Mouse (Mus musculus) neutrophil, adult 5-6 weeks (primary cell): ENCODE results near the gene Hist1h2bh. TPM values are rescaled to one million over a fixed set of nuclear protein-coding genes. Genes with fewer than 3 reads are reported as not detected.
"Not testable (repeated sequence)": the region's sequence is repeated elsewhere in the genome, so short reads cannot be mapped to it uniquely, and the experiment has no call there.

Source experiments
- ATAC-seq: fragments of 151-379, 151-347 bp; 2 replicates; pipeline ENCODE4 v1.8.0; 2017; ENCODE audit warnings: mild to moderate bottlenecking, moderate TSS enrichment; ENCODE audit not compliant: insufficient number of reproducible peaks, poor library complexity, low FRiP score, severe bottlenecking; ENCODE audit errors: extremely low read depth
- total RNA-seq: library from RNA; stranded (forward); fragments of 200-1000 nt; gene quantifications from 2 replicates; pipeline ENCODE4 v1.2.3, GENCODE M21; 2017

Gene Hist1h2bh
- total RNA-seq = 5.8 and 6.4 TPM in 2 replicates

GRCm38 (mm10) chr13:23542999-23543607 lies at the start of gene Hist1h2bh:
Gene Hist1h2bh (minus strand): TSS chr13:23543392.
- ATAC-seq = peak; percentile 88

- no peak for ATAC-seq
Measured at GRCm38 (mm10) chr13:23592614-23593013, 49.4 kb upstream of the Hist1h2bh start.

- ATAC-seq = not testable (repeated sequence)
Measured at GRCm38 (mm10) chr13:23591886-23592285, 48.7 kb upstream of the Hist1h2bh start.

- ATAC-seq = no peak
Measured at GRCm38 (mm10) chr13:23591206-23591605, 48.0 kb upstream of the Hist1h2bh start.

- ATAC-seq = no peak
Measured at GRCm38 (mm10) chr13:23586940-23587225, 43.7 kb upstream of the Hist1h2bh start.

GRCm38 (mm10) chr13:23586099-23586939 lies 43.1 kb upstream of the Hist1h2bh start:
- ATAC-seq = no peak

GRCm38 (mm10) chr13:23585442-23586098 lies 42.4 kb upstream of the Hist1h2bh start:
- ATAC-seq = peak; percentile 86

- ATAC-seq = peak; percentile 42; the same call in 1 of the 2 replicates
Measured at GRCm38 (mm10) chr13:23585029-23585441, 41.8 kb upstream of the Hist1h2bh start.

- no peak for ATAC-seq
Measured at GRCm38 (mm10) chr13:23584331-23584730, 41.1 kb upstream of the Hist1h2bh start.

- ATAC-seq = no peak
Measured at GRCm38 (mm10) chr13:23583387-23584068, 40.3 kb upstream of the Hist1h2bh start.

GRCm38 (mm10) chr13:23582219-23583056 lies 39.2 kb upstream of the Hist1h2bh start:
- no peak for ATAC-seq

GRCm38 (mm10) chr13:23581408-23582218 lies 38.4 kb upstream of the Hist1h2bh start, which contains the start of gene Hist1h4d:
Gene Hist1h4d (plus strand): TSS chr13:23581598.
- peak; percentile 62 for ATAC-seq

GRCm38 (mm10) chr13:23577835-23578234 lies 34.6 kb upstream of the Hist1h2bh start:
- ATAC-seq = no peak

- ATAC-seq = no peak
Measured at GRCm38 (mm10) chr13:23576906-23577639, 33.9 kb upstream of the Hist1h2bh start.

- ATAC-seq = no peak
Measured at GRCm38 (mm10) chr13:23576351-23576881, 33.2 kb upstream of the Hist1h2bh start.

- ATAC-seq = not testable (repeated sequence)
Measured at GRCm38 (mm10) chr13:23575864-23576313, 32.7 kb upstream of the Hist1h2bh start.
